Mouse (Mus musculus) liver, embryonic 14.5 days (tissue): ENCODE measurements around the gene Spop.

Experiments
- CTCF ChIP-seq: IDR thresholded peaks from 2 replicates; pipeline ENCODE4 v1.5.1; 2016; ENCODE audit warnings: antibody characterized with exemption, low read depth, control low read depth
- EP300 ChIP-seq: IDR thresholded peaks from 2 replicates; pipeline ENCODE4 v1.6.1; 2016; ENCODE audit warnings: antibody characterized with exemption, low read depth

DNA sequence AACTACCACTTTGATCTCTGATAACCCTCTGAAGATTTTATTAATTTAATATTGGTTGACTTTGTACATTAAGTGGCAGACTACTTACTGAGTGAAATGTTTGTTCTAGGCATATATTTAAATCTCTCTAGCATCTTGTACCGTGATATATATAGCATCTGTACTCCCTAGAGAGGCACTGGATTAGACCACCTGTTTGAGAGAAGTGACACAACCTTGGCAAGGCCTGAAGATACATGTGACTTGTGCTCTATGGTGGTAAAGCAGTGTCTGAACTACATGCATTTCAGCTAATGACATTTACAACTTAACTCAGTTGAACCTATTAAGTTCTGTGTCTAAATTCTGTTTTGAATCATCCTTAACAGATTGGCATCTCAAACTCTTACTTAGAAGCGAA lies 59.1 kb downstream of the Spop start:
- TF ChIP-seq CTCF: no peak
- no peak for TF ChIP-seq EP300
